Mouse (Mus musculus): ENCODE results near the gene Slc39a3.
"Not testable (repeated sequence)": the region's sequence is repeated elsewhere in the genome, so short reads cannot be mapped to it uniquely, and the experiment has no call there.

Gene Slc39a3

GRCm38 (mm10) chr10:81036988-81037580, at the start of gene Slc39a3:
Gene Slc39a3, minus strand, starts transcription at chr10:81037426.
- peak; percentile 97 for DNase-seq (ENCODE audit: extremely low spot score, low spot score)

- DNase-seq (ENCODE audit: extremely low spot score, low spot score), result no peak
These were observed 49.8 kb upstream of the Slc39a3 start for GRCm38 (mm10) chr10:81087021-81087420.

GRCm38 (mm10) chr10:81082168-81082960, 45.1 kb upstream of the Slc39a3 start:
- DNase-seq (ENCODE audit: extremely low spot score, low spot score), result peak; percentile 67

- no peak for DNase-seq (ENCODE audit: extremely low spot score, low spot score)
These were observed 42.9 kb upstream of the Slc39a3 start for GRCm38 (mm10) chr10:81080008-81080655.

- no peak for DNase-seq (ENCODE audit: extremely low spot score, low spot score)
These were observed 40.7 kb upstream of the Slc39a3 start for GRCm38 (mm10) chr10:81077916-81078315.

- DNase-seq (ENCODE audit: extremely low spot score, low spot score), result no peak
These were observed 39.1 kb upstream of the Slc39a3 start for GRCm38 (mm10) chr10:81076356-81076755.

GRCm38 (mm10) chr10:81075734-81076133, 38.5 kb upstream of the Slc39a3 start:
- no peak for DNase-seq (ENCODE audit: extremely low spot score, low spot score)

- DNase-seq (ENCODE audit: extremely low spot score, low spot score), result no peak
These were observed 36.2 kb upstream of the Slc39a3 start for GRCm38 (mm10) chr10:81073464-81073863.

- DNase-seq (ENCODE audit: extremely low spot score, low spot score), result no peak
These were observed 35.1 kb upstream of the Slc39a3 start for GRCm38 (mm10) chr10:81072290-81072689.

- peak; percentile 99 for DNase-seq (ENCODE audit: extremely low spot score, low spot score)
These were observed 32.6 kb upstream of the Slc39a3 start, which contains the start of gene Thop1 for GRCm38 (mm10) chr10:81069836-81070235. Gene Thop1, plus strand, starts transcription at chr10:81070035.

GRCm38 (mm10) chr10:81068706-81069105, 31.5 kb upstream of the Slc39a3 start:
- DNase-seq (ENCODE audit: extremely low spot score, low spot score), result no peak

GRCm38 (mm10) chr10:81064519-81064918, 27.3 kb upstream of the Slc39a3 start:
- DNase-seq (ENCODE audit: extremely low spot score, low spot score), result not testable (repeated sequence)

- DNase-seq (ENCODE audit: extremely low spot score, low spot score), result no peak
These were observed 25.5 kb upstream of the Slc39a3 start for GRCm38 (mm10) chr10:81062710-81063109.

GRCm38 (mm10) chr10:81059603-81060543, 22.6 kb upstream of the Slc39a3 start, which contains the start of gene Sgta:
Gene Sgta, minus strand, starts transcription at chr10:81060181.
- peak; percentile 97 for DNase-seq (ENCODE audit: extremely low spot score, low spot score)

GRCm38 (mm10) chr10:81058896-81059295, 21.7 kb upstream of the Slc39a3 start:
- no peak for DNase-seq (ENCODE audit: extremely low spot score, low spot score)

GRCm38 (mm10) chr10:81057406-81058130, 20.3 kb upstream of the Slc39a3 start:
- DNase-seq (ENCODE audit: extremely low spot score, low spot score), result no peak

GRCm38 (mm10) chr10:81055802-81056340, 18.6 kb upstream of the Slc39a3 start:
- DNase-seq (ENCODE audit: extremely low spot score, low spot score), result not testable (repeated sequence)

- no peak for DNase-seq (ENCODE audit: extremely low spot score, low spot score)
These were observed 17.9 kb upstream of the Slc39a3 start for GRCm38 (mm10) chr10:81055169-81055568.

GRCm38 (mm10) chr10:81052577-81052976, 15.4 kb upstream of the Slc39a3 start:
- DNase-seq (ENCODE audit: extremely low spot score, low spot score), result no peak

GRCm38 (mm10) chr10:81051133-81051532, 13.9 kb upstream of the Slc39a3 start:
- DNase-seq (ENCODE audit: extremely low spot score, low spot score), result no peak
